Mouse (Mus musculus) heart, embryonic 16.5 days (tissue): Measurements from ENCODE around the gene Atg14. TPM values are rescaled to one million over a fixed set of nuclear protein-coding genes. Genes with fewer than 3 reads are reported as not detected.

Source experiments
- ATAC-seq: fragments of 200-750 bp; cut with Nextera tagmentation; replicated peaks from 2 replicates; pipeline ENCODE4 v1.8.0; 2017; ENCODE audit warnings: moderate number of reproducible peaks; ENCODE audit not compliant: insufficient read depth, low FRiP score; ENCODE audit errors: extremely low read depth
- H3K27ac ChIP-seq: fragments of 300-500 bp; sonication (generic); 2 replicates; pipeline ENCODE4 v1.5.1; 2014; ENCODE audit warnings: mild to moderate bottlenecking, low read length, control low read depth, moderate library complexity
- H3K27me3 ChIP-seq: fragments of 300-500 bp; sonication (generic); 2 replicates; pipeline ENCODE4 v1.6.1; 2014; ENCODE audit warnings: low read length, mixed read lengths; ENCODE audit not compliant: control insufficient read depth, insufficient read depth
- H3K36me3 ChIP-seq: fragments of 300-500 bp; sonication (generic); 2 replicates; pipeline ENCODE4 v1.6.1; 2014; ENCODE audit not compliant: control insufficient read depth, insufficient read depth
- H3K4me1 ChIP-seq: fragments of 300-500 bp; sonication (generic); 2 replicates; pipeline ENCODE4 v1.6.1; 2014; ENCODE audit warnings: low read length, mixed read lengths; ENCODE audit not compliant: control insufficient read depth, insufficient read depth
- H3K4me2 ChIP-seq: fragments of 300-500 bp; sonication (generic); 2 replicates; pipeline ENCODE4 v1.6.1; 2014; ENCODE audit warnings: low read depth, mild to moderate bottlenecking, control low read depth, low read length
- H3K4me3 ChIP-seq: fragments of 300-500 bp; sonication (generic); 2 replicates; pipeline ENCODE4 v1.5.1; 2014; ENCODE audit warnings: mild to moderate bottlenecking, control low read depth, low read length
- H3K9ac ChIP-seq: fragments of 300-500 bp; sonication (generic); 2 replicates; pipeline ENCODE4 v1.6.1; 2014; ENCODE audit warnings: low read length, control low read depth
- H3K9me3 ChIP-seq: fragments of 300-500 bp; sonication (generic); replicated peaks from 2 replicates; pipeline ENCODE4 v1.6.1; 2016; ENCODE audit warnings: low read length; ENCODE audit not compliant: control insufficient read depth
- WGBS: fragments of 180-500 bp; shearing (Covaris S2); extraction: QIAGEN DNeasy Blood & Tissue Kit; methylation state at CpG from one replicate; pipeline ENCODE4 v1.1.7; 2014; 5-methylcytosine and 5-hydroxymethylcytosine counted together
- polyA plus RNA-seq: library from polyadenylated mRNA; unstranded; fragments of >200 nt; fragmentation: Nextera tagmentation; extraction: Ambion mirVana; gene quantifications from 2 replicates; pipeline ENCODE4 v1.2.1, GENCODE M21; 2015

Gene Atg14
- polyA plus RNA-seq, 1 experiment from 2014 or later, result 10.6 TPM

GRCm38 (mm10) chr14:47522301-47522700 is 48.1 kb downstream of the Atg14 start:
- no peak for ATAC-seq
- Histone ChIP-seq H3K9ac (no peak overlapping the region), H3K9me3 (no peaks in the 10 kb centered on the region), H3K27ac (no peak overlapping the region), H3K4me2 (no peak overlapping the region), H3K4me3 (no peak overlapping the region), H3K27me3 (no peaks in the 10 kb centered on the region), H3K36me3 (no peaks in the 10 kb centered on the region), H3K4me1 (peaks cover 8% of the 10 kb centered on the region)
- 19% methylated on average over 7 of the region's 7 CpGs for WGBS

- no peak overlapping the region for H3K27ac ChIP-seq
- no peak overlapping the region for H3K4me2 ChIP-seq
- no peaks in the 10 kb centered on the region for H3K27me3 ChIP-seq
- ATAC-seq, result no peak
- peaks cover 8% of the 10 kb centered on the region for H3K4me1 ChIP-seq
- no peaks in the 10 kb centered on the region for H3K36me3 ChIP-seq
- H3K9me3 ChIP-seq, result no peaks in the 10 kb centered on the region
- WGBS, result 94% methylated on average over 1 of the region's 1 CpGs
- no peak overlapping the region for H3K4me3 ChIP-seq
- no peak overlapping the region for H3K9ac ChIP-seq
These were observed 48.8 kb downstream of the Atg14 start for GRCm38 (mm10) chr14:47521609-47522008.

GRCm38 (mm10) chr14:47520751-47521449 is 49.5 kb downstream of the Atg14 start:
- H3K27me3 ChIP-seq, result no peaks in the 10 kb centered on the region
- H3K4me2 ChIP-seq, result no peak overlapping the region
- WGBS, result 88% methylated on average over 13 of the region's 13 CpGs
- ATAC-seq, result no peak
- H3K4me3 ChIP-seq, result no peak overlapping the region
- H3K9ac ChIP-seq, result no peak overlapping the region
- no peaks in the 10 kb centered on the region for H3K36me3 ChIP-seq
- H3K4me1 ChIP-seq, result peaks cover 8% of the 10 kb centered on the region
- H3K9me3 ChIP-seq, result no peaks in the 10 kb centered on the region
- H3K27ac ChIP-seq, result no peak overlapping the region

GRCm38 (mm10) chr14:47518619-47519018 is 51.8 kb downstream of the Atg14 start:
- no peak overlapping the region for H3K27ac ChIP-seq
- WGBS, result 67% methylated on average over 6 of the region's 6 CpGs
- H3K9ac ChIP-seq, result no peak overlapping the region
- no peaks in the 10 kb centered on the region for H3K36me3 ChIP-seq
- H3K4me1 ChIP-seq, result peaks cover 17% of the 10 kb centered on the region
- H3K4me2 ChIP-seq, result no peak overlapping the region
- no peak overlapping the region for H3K4me3 ChIP-seq
- H3K9me3 ChIP-seq, result no peaks in the 10 kb centered on the region
- ATAC-seq, result no peak
- no peaks in the 10 kb centered on the region for H3K27me3 ChIP-seq

GRCm38 (mm10) chr14:47516755-47517154 is 53.7 kb downstream of the Atg14 start:
- H3K36me3 ChIP-seq, result no peaks in the 10 kb centered on the region
- H3K27me3 ChIP-seq, result no peaks in the 10 kb centered on the region
- no peak overlapping the region for H3K9ac ChIP-seq
- H3K4me1 ChIP-seq, result peaks cover 15% of the 10 kb centered on the region
- no peak overlapping the region for H3K27ac ChIP-seq
- H3K4me2 ChIP-seq, result no peak overlapping the region
- no peaks in the 10 kb centered on the region for H3K9me3 ChIP-seq
- WGBS, result 77% methylated on average over 6 of the region's 6 CpGs
- no peak overlapping the region for H3K4me3 ChIP-seq
- no peak for ATAC-seq

GRCm38 (mm10) chr14:47515636-47516035 is 54.8 kb downstream of the Atg14 start:
- Histone ChIP-seq H3K4me2 (no peak overlapping the region), H3K9me3 (no peaks in the 10 kb centered on the region), H3K36me3 (no peaks in the 10 kb centered on the region), H3K27me3 (no peaks in the 10 kb centered on the region), H3K27ac (peak overlapping the region; percentile 56; the same call in 1 of the 2 replicates), H3K4me1 (peaks cover 15% of the 10 kb centered on the region), H3K4me3 (no peak overlapping the region), H3K9ac (no peak overlapping the region)
- no peak for ATAC-seq
- 74% methylated on average over 8 of the region's 8 CpGs for WGBS

GRCm38 (mm10) chr14:47514816-47515453 is 55.5 kb downstream of the Atg14 start:
- peaks cover 15% of the 10 kb centered on the region for H3K4me1 ChIP-seq
- peak overlapping the region; percentile 56 for H3K27ac ChIP-seq
- no peak overlapping the region for H3K4me3 ChIP-seq
- 0 out of 2 replicates have a peak, but pooled peaks have one; percentile 63 for ATAC-seq
- H3K4me2 ChIP-seq, result no peak overlapping the region
- no peaks in the 10 kb centered on the region for H3K9me3 ChIP-seq
- H3K27me3 ChIP-seq, result no peaks in the 10 kb centered on the region
- H3K36me3 ChIP-seq, result no peaks in the 10 kb centered on the region
- H3K9ac ChIP-seq, result no peak overlapping the region
- 45% methylated on average over 7 of the region's 7 CpGs for WGBS

- peaks cover 14% of the 10 kb centered on the region for H3K4me1 ChIP-seq
- H3K4me2 ChIP-seq, result no peak overlapping the region
- WGBS, result 93% methylated on average over 3 of the region's 3 CpGs
- no peaks in the 10 kb centered on the region for H3K36me3 ChIP-seq
- H3K4me3 ChIP-seq, result no peak overlapping the region
- H3K9ac ChIP-seq, result no peak overlapping the region
- H3K27me3 ChIP-seq, result no peaks in the 10 kb centered on the region
- no peak overlapping the region for H3K27ac ChIP-seq
- no peak for ATAC-seq
- no peaks in the 10 kb centered on the region for H3K9me3 ChIP-seq
These were observed 56.8 kb downstream of the Atg14 start for GRCm38 (mm10) chr14:47513606-47514005.

GRCm38 (mm10) chr14:47510244-47510643 is 60.2 kb downstream of the Atg14 start:
- H3K36me3 ChIP-seq, result no peaks in the 10 kb centered on the region
- no peaks in the 10 kb centered on the region for H3K27me3 ChIP-seq
- no peak overlapping the region for H3K4me3 ChIP-seq
- H3K9ac ChIP-seq, result no peak overlapping the region
- no peak overlapping the region for H3K27ac ChIP-seq
- no peak overlapping the region for H3K4me2 ChIP-seq
- WGBS, result 77% methylated on average over 4 of the region's 4 CpGs
- H3K9me3 ChIP-seq, result no peaks in the 10 kb centered on the region
- peaks cover 9% of the 10 kb centered on the region for H3K4me1 ChIP-seq
- no peak for ATAC-seq
